Mouse (Mus musculus) myocyte (in vitro differentiated cells): ENCODE measurements around the gene Catsper2. TPM values are rescaled to one million over a fixed set of nuclear protein-coding genes. Genes with fewer than 3 reads are reported as not detected.

Experiments
- polyA plus RNA-seq: library from polyadenylated mRNA; unstranded; fragments of >200 nt; fragmentation: generic; extraction: Trizol; gene quantifications from one replicate; pipeline ENCODE4 v1.2.1, GENCODE M21; 2012; ENCODE audit warnings: missing spikeins

The Catsper2 gene
- polyA plus RNA-seq, 1 experiment = 1.5 TPM

Other genes starting within 250 kb of the Catsper2 start
- gene Tubgcp4, start 243.1 kb downstream of the Catsper2 start, polyA plus RNA-seq = 12.7 TPM
- 3.2 TPM for gene Zscan29, start 242.7 kb downstream of the Catsper2 start, polyA plus RNA-seq
- gene Trp53bp1, start 142.4 kb downstream of the Catsper2 start, polyA plus RNA-seq = 22.7 TPM
- gene Map1a, start 124.2 kb downstream of the Catsper2 start, polyA plus RNA-seq = 40.7 TPM
- gene Ppip5k1, start 58.4 kb downstream of the Catsper2 start, polyA plus RNA-seq = 7.2 TPM
- not detected for gene Ckmt1, start 56.1 kb downstream of the Catsper2 start, polyA plus RNA-seq
- gene Strc, start 26.6 kb downstream of the Catsper2 start, polyA plus RNA-seq = not detected
- gene Pdia3, start within 50 bp of the Catsper2 start, polyA plus RNA-seq = 130 TPM
- 0.05 TPM for gene Ell3, start 30.5 kb upstream of the Catsper2 start, polyA plus RNA-seq
- gene Serf2, start 35.4 kb upstream of the Catsper2 start, polyA plus RNA-seq = 891 TPM
- 26.4 TPM for gene Hypk, start 39.5 kb upstream of the Catsper2 start, polyA plus RNA-seq
- gene Serinc4, start 43.0 kb upstream of the Catsper2 start, polyA plus RNA-seq = 0.32 TPM
- gene Mfap1b, start 60.3 kb upstream of the Catsper2 start, polyA plus RNA-seq = 13.1 TPM
- 9.3 TPM for gene Mfap1a, start 92.9 kb upstream of the Catsper2 start, polyA plus RNA-seq
- gene Wdr76, start 92.9 kb upstream of the Catsper2 start, polyA plus RNA-seq = 2.4 TPM